Mouse (Mus musculus): Measurements from ENCODE around the gene Rpia. TPM values are rescaled to one million over a fixed set of nuclear protein-coding genes. Genes with fewer than 3 reads are reported as not detected.

Rpia gene
- polyA plus RNA-seq, 1 experiment from 2014 or later: 5.1 TPM

Other genes with a start within 250 kb of the Rpia start
- gene Eif2ak3, start 52.3 kb upstream of the Rpia start, polyA plus RNA-seq (2016; fragmentation: Nextera tagmentation; extraction: Ambion mirVana): 14.8 and 15.9 TPM in 2 replicates
- gene Tex37, start 126.7 kb upstream of the Rpia start, polyA plus RNA-seq (2016; fragmentation: Nextera tagmentation; extraction: Ambion mirVana): not detected in 2 replicates
- 0.20 TPM in 1 of 2 replicates, not detected in the other for gene Foxi3, start 164.3 kb upstream of the Rpia start, polyA plus RNA-seq (2016; fragmentation: Nextera tagmentation; extraction: Ambion mirVana)

All from forebrain, embryonic 12.5 days (tissue).